ENCODE assay signal across 9 mouse cellular contexts in the genomic region with DNA sequence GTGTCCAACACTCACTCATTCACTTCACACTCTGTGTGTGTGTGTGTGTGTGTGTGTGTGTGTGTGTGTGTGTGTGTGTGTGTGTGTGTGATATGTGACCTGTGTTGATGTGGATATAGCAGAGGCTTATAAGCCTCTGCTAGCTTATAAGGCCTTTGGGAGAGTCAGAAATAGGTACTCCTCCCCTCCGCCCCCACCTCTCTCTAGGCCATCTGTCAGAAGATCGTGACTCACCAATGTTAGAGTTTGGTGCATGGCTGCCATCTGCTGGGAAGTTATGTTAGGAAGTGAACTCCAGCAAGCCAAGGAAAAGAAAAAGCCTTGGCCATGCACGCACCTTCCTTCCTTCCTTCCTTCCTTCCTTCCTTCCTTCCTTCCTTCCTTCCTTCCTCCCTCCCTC. TPM values are rescaled to one million over a fixed set of nuclear protein-coding genes. Genes with fewer than 3 reads are reported as not detected.
A peak's percentile ranks its signal among the peaks of the same experiment; 100 is the strongest.
DNase-seq lines count a peak whose midpoint lies in the region; ATAC-seq and TF ChIP-seq lines count a peak whose summit lies in the region.
"Had no signal": no experiment of that assay in that cellular context is flagged by ENCODE, and none has a peak within 500 bp of the region (broad histone marks: within the 10 kb centered on the region; RNA-seq: fewer than 3 reads in every experiment).

No protein-coding gene starts in this region.

- H3K9me3 ChIP-seq in CH12.LX (replicated peaks; ENCODE audit: low read length): no peaks in the 10 kb centered on the region
- no peaks in the 10 kb centered on the region for H3K9me3 ChIP-seq in lung, embryonic 14.5 days (ENCODE audit: low read depth, low read length)

- H3K27ac ChIP-seq in CH12.LX (ENCODE audit: insufficient read depth, low read depth): no peak overlapping the region
- H3K27ac ChIP-seq in cerebellum, adult 2 months (ENCODE audit: insufficient read depth, low read length): peak overlapping the region; percentile 98
- no peak overlapping the region for H3K27ac ChIP-seq in lung, embryonic 14.5 days (ENCODE audit: low read depth)

- no peak overlapping the region for H3K4me2 ChIP-seq in CH12.LX (ENCODE audit: insufficient read depth, low read depth, poor library complexity, severe bottlenecking)
- no peak overlapping the region for H3K4me2 ChIP-seq in lung, embryonic 14.5 days

- dilution Hi-C loops in CH12.LX (cut with MboI; ENCODE audit: extremely low pct_ligation_motif_present, extremely low pct_unique_long_range_greater_than_20kb, low sequenced_read_pairs): no loop called here

- 0% methylated on average over 3 of the region's 3 CpGs for WGBS in cerebellum, adult 2 months
- 9% methylated on average over 3 of the region's 3 CpGs for WGBS in lung, embryonic 14.5 days

- TF ChIP-seq RAD21 in CH12.LX (IDR thresholded peaks at IDR 0.05; ENCODE audit: low read depth, low read length): peak; percentile 87

- TF ChIP-seq CTCF in CH12.LX (conservative IDR thresholded peaks at IDR 0.05 in 1 of 2, IDR thresholded peaks at IDR 0.05 in 1 of 2; ENCODE audit: low read depth in 2 of 2, low read length in 2 of 2): peak in 1 of 2 experiments; percentile 91; a peak in 2 of 4 replicates
- peak; percentile 80 for TF ChIP-seq CTCF in cerebellum, adult 2 months (IDR thresholded peaks at IDR 0.05; ENCODE audit: borderline replicate concordance, insufficient read depth, low read depth, low read length)
- TF ChIP-seq CTCF in lung, embryonic 14.5 days (IDR thresholded peaks at IDR 0.05; ENCODE audit: low read depth): peak; percentile 59

- no peak for TF ChIP-seq POLR2A in CH12.LX (IDR thresholded peaks at IDR 0.05; ENCODE audit: low read depth, low read length)
- peak; percentile 21; the same call in 1 of the 2 replicates for TF ChIP-seq POLR2A in cerebellum, adult 2 months (IDR thresholded peaks at IDR 0.05; ENCODE audit: borderline replicate concordance, insufficient read depth, low read length)

- H3K4me1 ChIP-seq in CH12.LX (ENCODE audit: control insufficient read depth in 1 of 2, insufficient read depth in 2 of 2): peaks cover 10 to 45% of the 10 kb centered on the region in 2 experiments
- H3K4me1 ChIP-seq in cerebellum, adult 2 months (ENCODE audit: control insufficient read depth, insufficient read depth, low read length): peaks cover 6% of the 10 kb centered on the region; the same call in 1 of the 2 replicates
- H3K4me1 ChIP-seq in lung, embryonic 14.5 days (ENCODE audit: insufficient read depth): no peaks in the 10 kb centered on the region

- in situ Hi-C loops in CH12.LX (cut with MboI; ENCODE audit: low pct_ligation_motif_present, low pct_unique_long_range_greater_than_20kb, low sequenced_read_pairs): no loop called here

- no peak for ATAC-seq in lung, embryonic 14.5 days (ENCODE audit: insufficient read depth)

- TF ChIP-seq EP300 in CH12.LX (IDR thresholded peaks at IDR 0.05; ENCODE audit: low read length): no peak

- H3K4me3 ChIP-seq in CH12.LX (replicated peaks in 1 of 3; ENCODE audit: low read depth in 2 of 3, low read length in 2 of 3, poor library complexity in 1 of 3): no peak overlapping the region
- no peak overlapping the region for H3K4me3 ChIP-seq in cerebellum, adult 2 months (replicated peaks; ENCODE audit: insufficient read depth, low read depth, low read length)
- H3K4me3 ChIP-seq in lung, embryonic 14.5 days (ENCODE audit: low read depth, low read length): no peak overlapping the region
- H3K4me3 ChIP-seq: myocyte had no signal

- no peak overlapping the region for H3K9ac ChIP-seq in CH12.LX (ENCODE audit: insufficient read depth, low read depth)
- H3K9ac ChIP-seq in lung, embryonic 14.5 days: no peak overlapping the region

- no peaks in the 10 kb centered on the region for H3K79me2 ChIP-seq in CH12.LX (replicated peaks; ENCODE audit: control insufficient read depth, extremely low read depth, insufficient read depth, poor library complexity, severe bottlenecking)

- peaks cover 28% of the 10 kb centered on the region for H3K27me3 ChIP-seq in CH12.LX (replicated peaks)
- no peaks in the 10 kb centered on the region for H3K27me3 ChIP-seq in cerebellum, adult 2 months (ENCODE audit: control insufficient read depth, insufficient read depth, low read length)
- H3K27me3 ChIP-seq in lung, embryonic 14.5 days (ENCODE audit: insufficient read depth, low read length): no peaks in the 10 kb centered on the region

- peaks cover 19 to 25% of the 10 kb centered on the region in 2 experiments for H3K36me3 ChIP-seq in CH12.LX (replicated peaks in 1 of 2; ENCODE audit: control insufficient read depth in 1 of 2, insufficient read depth in 1 of 2, low read length in 1 of 2)
- H3K36me3 ChIP-seq in lung, embryonic 14.5 days (ENCODE audit: insufficient read depth): peaks cover 6% of the 10 kb centered on the region; the same call in 1 of the 2 replicates

- peak; percentile 37 for DNase-seq in 3134 (ENCODE audit: extremely low read depth, insufficient read length, low spot score)
- peak; percentile 72 for DNase-seq in CH12.LX (ENCODE audit: extremely low read depth)
- DNase-seq in cerebellum, adult 2 months: peak; percentile 90 to 95
- DNase-seq in gastrocnemius, adult 18-20 months (ENCODE audit: low spot score): peak; percentile 56
- peak; percentile 69 for DNase-seq in kidney, postnatal 14 days
- DNase-seq in lung, embryonic 14.5 days: peak; percentile 69
- DNase-seq in retina, postnatal 7 days (ENCODE audit: low read depth, low spot score): peak; percentile 81
- DNase-seq in ovary, adult 18-20 months (ENCODE audit: low spot score): no peak

TF ChIP-seq in CH12.LX, 34 proteins besides CTCF, POLR2A, EP300 and RAD21 (continues in another document):
- TF ChIP-seq ETS1 (conservative IDR thresholded peaks at IDR 0.05; ENCODE audit: low read depth, low read length): no peak
- peak; percentile 49; the same call in 1 of the 2 replicates for TF ChIP-seq SIN3A (IDR thresholded peaks at IDR 0.05; ENCODE audit: low read length)
- TF ChIP-seq TBP (conservative IDR thresholded peaks at IDR 0.05; ENCODE audit: low read depth, low read length): no peak
- TF ChIP-seq MEF2A (IDR thresholded peaks at IDR 0.05; ENCODE audit: borderline replicate concordance, low read depth, low read length): no peak
- TF ChIP-seq PAX5 (IDR thresholded peaks at IDR 0.05; ENCODE audit: low read length): no peak
- TF ChIP-seq JUN (IDR thresholded peaks at IDR 0.05; ENCODE audit: insufficient read depth, low read depth, low read length): no peak
- TF ChIP-seq HCFC1 (IDR thresholded peaks at IDR 0.05; ENCODE audit: low read depth, low read length): peak; percentile 69
- no peak for TF ChIP-seq MAX (IDR thresholded peaks at IDR 0.05; ENCODE audit: low read length)
- 0 out of 2 replicates have a peak, but pooled peaks have one; percentile 21 for TF ChIP-seq ELF1 (IDR thresholded peaks at IDR 0.05; ENCODE audit: low read depth, low read length)
- peak; percentile 97 for TF ChIP-seq SMC3 (IDR thresholded peaks at IDR 0.05; ENCODE audit: low read depth, low read length)
- no peak for TF ChIP-seq POLR2AphosphoS2 (IDR thresholded peaks at IDR 0.05; ENCODE audit: low read depth, low read length)
- peak; percentile 38; the same call in 1 of the 2 replicates for TF ChIP-seq MXI1 (IDR thresholded peaks at IDR 0.05; ENCODE audit: low read depth, low read length)
- TF ChIP-seq USF1 (IDR thresholded peaks at IDR 0.05; ENCODE audit: low read depth, low read length): no peak
- no peak for TF ChIP-seq RCOR1 (conservative IDR thresholded peaks at IDR 0.05; ENCODE audit: low read depth, low read length)
- TF ChIP-seq BHLHE40 (IDR thresholded peaks at IDR 0.05; ENCODE audit: low read depth, low read length): 0 out of 2 replicates have a peak, but pooled peaks have one; percentile 44
- TF ChIP-seq MAZ (IDR thresholded peaks at IDR 0.05; ENCODE audit: low read depth, low read length): peak; percentile 98
- no peak for TF ChIP-seq ZNF384 (IDR thresholded peaks at IDR 0.05; ENCODE audit: low read depth, low read length)
- no peak for TF ChIP-seq MAFK (IDR thresholded peaks at IDR 0.05; ENCODE audit: insufficient replicate concordance, low read length)

RNA-seq across cellular contexts. Expression of a gene that starts 10.3 kb away (rescaled TPM):
- 133 and 161 TPM in 2 replicates for total RNA-seq in CH12.LX (2012; rRNA removed)
- total RNA-seq in CH12.LX (2014; rRNA removed): 131 and 144 TPM in 2 replicates
- polyA plus RNA-seq in CH12.LX (2012; ENCODE audit: insufficient read length, low read depth): 175 and 197 TPM in 2 replicates
- polyA plus RNA-seq in cerebellum, adult 2 months (2012; rRNA removed): 5.1 and 5.4 TPM in 2 replicates
- under 1 TPM in 1 of 2 experiments, not detected in 1; 0.11 TPM for total RNA-seq in gastrocnemius, adult 18-20 months (2021)
- 1.7 and 2.0 TPM in 2 replicates for polyA plus RNA-seq in lung, embryonic 14.5 days (2014; fragmentation: Nextera tagmentation; extraction: Ambion mirVana)

RNA-seq across cellular contexts. Expression of a gene that starts 12.1 kb away (rescaled TPM):
- 8.0 and 11.9 TPM in 2 replicates for total RNA-seq in CH12.LX (2012; rRNA removed)
- 6.3 and 11.8 TPM in 2 replicates for total RNA-seq in CH12.LX (2014; rRNA removed)
- polyA plus RNA-seq in CH12.LX (2012; ENCODE audit: insufficient read length, low read depth): 11.8 and 11.9 TPM in 2 replicates
- polyA plus RNA-seq in cerebellum, adult 2 months (2012; rRNA removed): 0.34 and 0.84 TPM in 2 replicates
- not detected for total RNA-seq in gastrocnemius, adult 18-20 months (2021)
- 1.5 and 2.0 TPM in 2 replicates for polyA plus RNA-seq in lung, embryonic 14.5 days (2014; fragmentation: Nextera tagmentation; extraction: Ambion mirVana)
- polyA plus RNA-seq: myocyte had no signal

RNA-seq across cellular contexts. Expression of a gene that starts 13.5 kb away (rescaled TPM):
- 0.34 and 0.93 TPM in 2 replicates for total RNA-seq in CH12.LX (2012; rRNA removed)
- total RNA-seq in CH12.LX (2014; rRNA removed): not detected in 2 replicates
- 0.10 TPM in 1 of 2 replicates, not detected in the other for polyA plus RNA-seq in CH12.LX (2012; ENCODE audit: insufficient read length, low read depth)
- 782 and 892 TPM in 2 replicates for polyA plus RNA-seq in cerebellum, adult 2 months (2012; rRNA removed)
- 1 to 10 TPM in 1 of 2 experiments, under 1 TPM in 1; 0.82 to 1.4 TPM for total RNA-seq in gastrocnemius, adult 18-20 months (2021)
- polyA plus RNA-seq in lung, embryonic 14.5 days (2014; fragmentation: Nextera tagmentation; extraction: Ambion mirVana): 22.3 and 22.6 TPM in 2 replicates

RNA-seq across cellular contexts. Expression of a gene that starts 18.2 kb away (rescaled TPM):
- total RNA-seq in CH12.LX (2012; rRNA removed) (4.2 and 5.0 TPM in 2 replicates), CH12.LX (2014; rRNA removed) (9.4 and 13.0 TPM in 2 replicates)
- polyA plus RNA-seq in CH12.LX (2012; ENCODE audit: insufficient read length, low read depth): 14.3 and 18.9 TPM in 2 replicates
- 23.5 and 32.5 TPM in 2 replicates for polyA plus RNA-seq in cerebellum, adult 2 months (2012; rRNA removed)
- 1 to 10 TPM; 3.3 to 6.3 TPM for total RNA-seq in gastrocnemius, adult 18-20 months (2021)
- 46.0 and 46.8 TPM in 2 replicates for polyA plus RNA-seq in lung, embryonic 14.5 days (2014; fragmentation: Nextera tagmentation; extraction: Ambion mirVana)
- polyA plus RNA-seq: myocyte had no signal

RNA-seq across cellular contexts. Expression of a gene that starts 25.7 kb away (rescaled TPM):
- total RNA-seq in CH12.LX (2012; rRNA removed) (not detected in 2 replicates), CH12.LX (2014; rRNA removed) (not detected in 2 replicates)
- polyA plus RNA-seq in CH12.LX (2012; ENCODE audit: insufficient read length, low read depth): not detected in 2 replicates
- polyA plus RNA-seq in cerebellum, adult 2 months (2012; rRNA removed): 2.7 TPM in 2 replicates
- not detected for total RNA-seq in gastrocnemius, adult 18-20 months (2021)
- not detected in 2 replicates for polyA plus RNA-seq in lung, embryonic 14.5 days (2014; fragmentation: Nextera tagmentation; extraction: Ambion mirVana)
- polyA plus RNA-seq: myocyte had no signal

Comparison
In these comparisons a context has a peak if more than half of its experiments do, and no peak if none do; other contexts are left out.
1. RNA of a gene that starts 10.3 kb away (polyA plus RNA-seq): 175 to 197 TPM in CH12.LX; 5.1 to 5.4 TPM in cerebellum, adult 2 months and 1.7 to 2.0 TPM in lung, embryonic 14.5 days; every median in the first group is over 10 times any median in the second.
2. RNA of a gene that starts 13.5 kb away (polyA plus RNA-seq): 782 to 892 TPM in cerebellum, adult 2 months; 22.3 to 22.6 TPM in lung, embryonic 14.5 days and 0.10 TPM in CH12.LX; every median in the first group is over 10 times any median in the second.